Mouse (Mus musculus): ENCODE measurements around the gene Ptprm. TPM values are rescaled to one million over a fixed set of nuclear protein-coding genes. Genes with fewer than 3 reads are reported as not detected.

The Ptprm gene
- polyA plus RNA-seq, 1 experiment from 2014 or later = 16.3 TPM

Small RNA genes within 50 kb of the gene (microRNA-seq; reads per million reads assigned to microRNA genes)
- gene Mir5709 = not detected

Data from hindbrain, embryonic 13.5 days (tissue).